Mouse (Mus musculus) neural tube, embryonic 15.5 days (tissue): Measurements from ENCODE around the gene Scube2. TPM values are rescaled to one million over a fixed set of nuclear protein-coding genes. Genes with fewer than 3 reads are reported as not detected.
A peak's percentile ranks its signal among the peaks of the same experiment; 100 is the strongest.

ENCODE experiments used
- ATAC-seq: fragments of 200-750 bp; cut with Nextera tagmentation; 2 replicates; pipeline ENCODE4 v1.8.0; 2017; ENCODE audit warnings: mild to moderate bottlenecking, moderate TSS enrichment, moderate library complexity; ENCODE audit not compliant: low FRiP score
- H3K27ac ChIP-seq: fragments of 300-500 bp; sonication (generic); replicated peaks from 2 replicates; pipeline ENCODE4 v1.5.1; 2015; ENCODE audit warnings: mild to moderate bottlenecking, inconsistent platforms
- H3K27me3 ChIP-seq: fragments of 300-500 bp; sonication (generic); replicated peaks from 2 replicates; pipeline ENCODE4 v1.6.1; 2015; ENCODE audit warnings: inconsistent platforms
- H3K36me3 ChIP-seq: fragments of 300-500 bp; sonication (generic); 2 replicates; pipeline ENCODE4 v1.6.1; 2015; ENCODE audit warnings: inconsistent platforms
- H3K4me1 ChIP-seq: fragments of 300-500 bp; sonication (generic); 2 replicates; pipeline ENCODE4 v1.6.1; 2015; ENCODE audit warnings: inconsistent platforms
- H3K4me2 ChIP-seq: fragments of 300-500 bp; sonication (generic); 2 replicates; pipeline ENCODE4 v1.6.1; 2015; ENCODE audit warnings: inconsistent platforms, mild to moderate bottlenecking, moderate library complexity
- H3K4me3 ChIP-seq: fragments of 300-500 bp; sonication (generic); replicated peaks from 2 replicates; pipeline ENCODE4 v1.5.1; 2015; ENCODE audit warnings: mild to moderate bottlenecking, inconsistent platforms
- H3K9ac ChIP-seq: fragments of 300-500 bp; sonication (generic); replicated peaks from 2 replicates; pipeline ENCODE4 v1.6.1; 2015; ENCODE audit warnings: mild to moderate bottlenecking, inconsistent platforms
- H3K9me3 ChIP-seq: fragments of 300-500 bp; sonication (generic); replicated peaks from 2 replicates; pipeline ENCODE4 v1.6.1; 2016; ENCODE audit warnings: inconsistent platforms
- WGBS: fragments of 180-500 bp; shearing (Covaris S2); methylation state at CpG from one replicate; pipeline ENCODE4 v1.1.7; 2015; ENCODE audit warnings: mixed read lengths; 5-methylcytosine and 5-hydroxymethylcytosine counted together
- polyA plus RNA-seq: library from polyadenylated mRNA; unstranded; fragments of >200 nt; fragmentation: Nextera tagmentation; extraction: Ambion mirVana; gene quantifications from 2 replicates; pipeline ENCODE4 v1.2.1, GENCODE M21; 2015

Scube2 gene
- polyA plus RNA-seq, 1 experiment from 2014 or later: 3.5 TPM

GRCm38 (mm10) chr7:109850531-109850930 lies 14.9 kb downstream of the Scube2 start:
- H3K9ac ChIP-seq: no peak overlapping the region
- H3K27me3 ChIP-seq: no peaks in the 10 kb centered on the region
- H3K4me1 ChIP-seq: peaks cover 12% of the 10 kb centered on the region
- H3K36me3 ChIP-seq: no peaks in the 10 kb centered on the region
- H3K4me2 ChIP-seq: no peak overlapping the region
- no peak overlapping the region for H3K4me3 ChIP-seq
- H3K9me3 ChIP-seq: no peaks in the 10 kb centered on the region
- no peak overlapping the region for H3K27ac ChIP-seq
- WGBS: 33% methylated on average over 3 of the region's 3 CpGs
- no peak for ATAC-seq

DNA sequence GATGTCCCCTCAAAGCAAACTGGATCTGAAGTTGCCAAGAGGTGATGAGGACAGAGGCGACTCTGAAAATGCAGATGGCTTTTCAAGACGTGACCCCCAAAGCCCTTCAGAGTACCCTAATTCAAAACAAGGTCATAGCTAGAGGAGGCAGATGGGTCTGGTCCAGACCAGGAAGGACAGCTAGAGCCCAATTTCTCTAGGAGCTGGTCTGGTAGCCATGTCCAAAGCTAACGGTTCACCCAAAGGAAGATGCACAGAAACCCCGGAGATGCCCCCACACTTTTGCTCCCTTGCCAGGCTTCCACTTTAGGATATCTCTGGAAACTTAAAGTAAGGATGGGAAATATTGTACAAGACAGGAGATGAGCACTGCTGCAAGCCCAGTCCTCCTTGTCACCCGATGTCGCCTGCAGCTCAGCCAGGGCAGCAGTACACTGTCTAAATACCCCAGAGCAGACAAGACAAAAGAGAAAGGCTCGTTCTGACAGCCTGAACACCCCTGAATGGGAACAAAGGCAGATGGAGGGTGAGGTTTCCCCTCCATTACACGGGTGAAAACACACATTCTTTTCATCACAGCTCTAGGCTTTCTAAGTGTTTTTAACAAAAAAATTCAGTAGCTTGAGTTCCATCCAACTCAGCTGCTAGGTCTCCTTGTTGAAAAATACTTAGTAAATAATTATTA lies 15.6 kb downstream of the Scube2 start:
- no peak for ATAC-seq

DNA sequence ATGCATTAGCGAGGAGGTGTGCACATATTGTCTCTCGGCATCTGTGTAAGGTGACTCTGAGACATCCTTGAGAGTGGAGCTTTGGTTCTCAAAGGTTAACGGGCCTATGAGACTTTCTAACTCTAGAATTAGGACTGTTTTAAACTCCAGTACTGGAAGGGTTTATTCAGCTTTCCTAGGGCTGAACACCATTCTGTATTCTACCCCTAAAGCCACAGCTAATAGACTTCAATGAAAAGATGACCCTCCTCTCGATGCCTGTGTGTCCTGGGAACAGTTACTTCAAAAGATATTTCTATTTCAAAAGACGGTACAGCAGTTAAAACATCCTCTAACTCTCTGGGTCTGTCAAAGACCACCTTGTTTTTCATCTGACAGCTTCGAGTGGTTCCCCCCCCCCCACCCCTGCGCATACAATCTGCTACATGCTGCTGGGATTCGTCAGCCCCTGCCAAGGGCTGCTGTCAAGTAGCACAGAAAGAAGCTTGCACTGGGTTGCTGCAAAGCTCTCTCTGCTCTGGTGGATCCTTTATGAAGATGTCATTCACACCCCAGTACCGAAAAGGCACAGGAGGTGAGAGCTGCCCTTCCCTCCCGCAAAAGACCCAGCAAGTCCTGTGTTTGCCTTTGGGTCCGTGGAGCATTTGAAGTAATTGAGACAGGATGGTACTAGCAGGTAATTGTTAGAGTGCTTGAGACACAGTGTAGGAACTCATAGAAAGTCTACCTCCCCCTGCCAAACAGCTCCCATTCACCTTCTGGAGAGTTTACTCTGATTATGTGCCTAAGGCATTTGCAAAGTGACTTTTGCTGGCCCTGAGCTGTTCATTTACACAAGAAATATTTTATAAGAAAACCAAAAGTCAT lies 16.4 kb downstream of the Scube2 start:
- no peaks in the 10 kb centered on the region for H3K36me3 ChIP-seq
- no peaks in the 10 kb centered on the region for H3K27me3 ChIP-seq
- H3K4me1 ChIP-seq: peaks cover 12% of the 10 kb centered on the region
- H3K9ac ChIP-seq: no peak overlapping the region
- ATAC-seq: no peak
- H3K4me3 ChIP-seq: no peak overlapping the region
- no peaks in the 10 kb centered on the region for H3K9me3 ChIP-seq
- no peak overlapping the region for H3K4me2 ChIP-seq
- no peak overlapping the region for H3K27ac ChIP-seq
- WGBS: 36% methylated on average over 11 of the region's 11 CpGs

More for the DNA sequence above, 15.6 kb downstream of the Scube2 start:
- WGBS: 32% methylated on average over 8 of the region's 8 CpGs
- Histone ChIP-seq H3K4me1 (peaks cover 12% of the 10 kb centered on the region), H3K9me3 (no peaks in the 10 kb centered on the region), H3K4me2 (no peak overlapping the region), H3K4me3 (no peak overlapping the region), H3K9ac (no peak overlapping the region), H3K27me3 (no peaks in the 10 kb centered on the region), H3K36me3 (no peaks in the 10 kb centered on the region), H3K27ac (no peak overlapping the region)

GRCm38 (mm10) chr7:109844100-109844499 lies 21.4 kb downstream of the Scube2 start:
- no peak overlapping the region for H3K4me3 ChIP-seq
- no peak overlapping the region for H3K4me2 ChIP-seq
- no peaks in the 10 kb centered on the region for H3K36me3 ChIP-seq
- H3K4me1 ChIP-seq: peaks cover 4% of the 10 kb centered on the region; the same call in 1 of the 2 replicates
- ATAC-seq: no peak
- no peak overlapping the region for H3K27ac ChIP-seq
- H3K9ac ChIP-seq: no peak overlapping the region
- H3K9me3 ChIP-seq: no peaks in the 10 kb centered on the region
- no peaks in the 10 kb centered on the region for H3K27me3 ChIP-seq
- WGBS: 91% methylated on average over 6 of the region's 6 CpGs

GRCm38 (mm10) chr7:109841618-109842418 lies 23.7 kb downstream of the Scube2 start:
- H3K4me2 ChIP-seq: no peak overlapping the region
- H3K36me3 ChIP-seq: no peaks in the 10 kb centered on the region
- no peaks in the 10 kb centered on the region for H3K9me3 ChIP-seq
- H3K27ac ChIP-seq: no peak overlapping the region
- 75% methylated on average over 13 of the region's 13 CpGs for WGBS
- no peak overlapping the region for H3K4me3 ChIP-seq
- ATAC-seq: peak; percentile 85
- no peak overlapping the region for H3K9ac ChIP-seq
- 0 out of 2 replicates have a peak, but pooled peaks cover 2% of the 10 kb centered on the region for H3K4me1 ChIP-seq
- no peaks in the 10 kb centered on the region for H3K27me3 ChIP-seq

DNA sequence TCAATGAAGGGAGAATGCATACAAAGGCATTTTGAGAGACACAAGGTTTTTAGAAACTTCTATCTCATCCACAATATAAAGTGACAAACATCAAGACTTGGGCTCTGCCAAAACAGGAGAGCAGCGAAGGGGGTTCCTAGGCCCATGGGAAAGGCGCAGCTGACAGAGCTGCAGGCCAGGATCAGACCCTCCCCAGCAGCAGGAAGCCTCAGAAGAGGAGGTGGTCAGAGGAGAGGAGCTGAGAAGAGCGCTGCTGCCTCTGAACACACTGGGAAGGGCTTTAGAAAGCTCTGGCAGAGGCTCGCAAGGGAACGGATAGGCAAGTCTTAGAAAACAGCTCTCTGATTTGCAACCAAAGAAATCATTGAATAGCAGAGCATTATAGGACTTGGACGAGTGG lies 24.4 kb downstream of the Scube2 start:
- H3K4me3 ChIP-seq: no peak overlapping the region
- 62% methylated on average over 6 of the region's 6 CpGs for WGBS

GRCm38 (mm10) chr7:109838613-109839012 lies 26.9 kb downstream of the Scube2 start:
- H3K4me2 ChIP-seq: no peak overlapping the region
- ATAC-seq: no peak
- no peak overlapping the region for H3K4me3 ChIP-seq
- no peak overlapping the region for H3K9ac ChIP-seq
- H3K4me1 ChIP-seq: 0 out of 2 replicates have a peak, but pooled peaks cover 2% of the 10 kb centered on the region
- H3K36me3 ChIP-seq: no peaks in the 10 kb centered on the region
- WGBS: 82% methylated on average over 3 of the region's 3 CpGs
- no peak overlapping the region for H3K27ac ChIP-seq
- H3K9me3 ChIP-seq: no peaks in the 10 kb centered on the region
- no peaks in the 10 kb centered on the region for H3K27me3 ChIP-seq

More for the DNA sequence above, 24.4 kb downstream of the Scube2 start:
- H3K9me3 ChIP-seq: no peaks in the 10 kb centered on the region
- H3K27ac ChIP-seq: no peak overlapping the region
- H3K4me1 ChIP-seq: 0 out of 2 replicates have a peak, but pooled peaks cover 2% of the 10 kb centered on the region
- no peak overlapping the region for H3K9ac ChIP-seq
- H3K27me3 ChIP-seq: no peaks in the 10 kb centered on the region
- H3K36me3 ChIP-seq: no peaks in the 10 kb centered on the region
- no peak for ATAC-seq
- H3K4me2 ChIP-seq: no peak overlapping the region

DNA sequence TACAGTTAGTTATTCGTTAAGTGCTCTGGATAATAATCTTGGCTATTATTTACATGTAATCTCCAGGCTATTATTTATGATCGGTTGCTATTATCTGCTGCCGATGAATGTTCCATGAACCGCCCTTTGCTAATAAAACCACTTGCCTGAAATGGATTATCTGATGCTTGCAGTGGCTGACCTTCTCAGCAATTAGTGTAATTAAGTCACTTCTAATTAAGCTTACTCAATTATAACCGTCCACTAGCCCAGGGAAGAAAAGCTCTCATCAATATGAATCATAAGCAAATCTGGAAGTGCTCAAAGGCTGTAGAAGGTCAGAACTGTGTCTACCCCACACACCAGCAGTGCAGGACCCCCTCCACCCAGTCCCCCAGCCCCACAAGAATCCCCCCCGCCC lies 27.8 kb downstream of the Scube2 start:
- no peak overlapping the region for H3K9ac ChIP-seq
- no peaks in the 10 kb centered on the region for H3K36me3 ChIP-seq
- ATAC-seq: no peak
- no peak overlapping the region for H3K4me3 ChIP-seq
- H3K4me2 ChIP-seq: no peak overlapping the region
- 65% methylated on average over 6 of the region's 6 CpGs for WGBS
- 0 out of 2 replicates have a peak, but pooled peaks cover 2% of the 10 kb centered on the region for H3K4me1 ChIP-seq
- H3K9me3 ChIP-seq: no peaks in the 10 kb centered on the region
- no peaks in the 10 kb centered on the region for H3K27me3 ChIP-seq
- no peak overlapping the region for H3K27ac ChIP-seq

DNA sequence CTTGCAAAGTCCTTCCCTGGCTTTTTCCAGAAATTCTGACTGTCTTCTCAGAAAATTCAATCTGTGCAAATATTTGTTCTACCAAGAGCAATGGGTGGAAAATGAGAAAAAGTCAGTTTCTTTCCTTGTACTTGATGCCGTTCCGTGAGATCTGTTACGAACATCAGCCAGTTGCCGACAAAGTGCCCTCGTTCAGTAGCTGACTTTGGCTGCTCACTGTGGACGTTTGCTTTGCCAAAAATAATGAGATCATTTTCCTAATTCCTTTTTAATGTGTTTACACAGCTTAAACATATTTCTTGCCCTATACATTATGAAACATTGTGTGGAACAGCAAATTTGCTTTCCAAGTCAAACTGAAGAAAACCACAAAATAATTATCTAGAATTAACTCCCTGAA lies 30.6 kb downstream of the Scube2 start:
- no peak for ATAC-seq
- WGBS: 77% methylated on average over 6 of the region's 6 CpGs
- H3K4me1 ChIP-seq: no peaks in the 10 kb centered on the region

GRCm38 (mm10) chr7:109831376-109831775 lies 34.1 kb downstream of the Scube2 start:
- Histone ChIP-seq H3K36me3 (no peaks in the 10 kb centered on the region), H3K4me3 (no peak overlapping the region), H3K4me2 (no peak overlapping the region), H3K9me3 (no peaks in the 10 kb centered on the region), H3K4me1 (no peaks in the 10 kb centered on the region), H3K27ac (no peak overlapping the region), H3K9ac (no peak overlapping the region), H3K27me3 (no peaks in the 10 kb centered on the region)
- ATAC-seq: no peak
- WGBS: 85% methylated on average over 2 of the region's 2 CpGs

More for the DNA sequence above, 30.6 kb downstream of the Scube2 start:
- H3K9ac ChIP-seq: no peak overlapping the region
- H3K4me3 ChIP-seq: no peak overlapping the region
- H3K9me3 ChIP-seq: no peaks in the 10 kb centered on the region
- no peak overlapping the region for H3K27ac ChIP-seq
- no peak overlapping the region for H3K4me2 ChIP-seq
- H3K36me3 ChIP-seq: no peaks in the 10 kb centered on the region
- no peaks in the 10 kb centered on the region for H3K27me3 ChIP-seq

DNA sequence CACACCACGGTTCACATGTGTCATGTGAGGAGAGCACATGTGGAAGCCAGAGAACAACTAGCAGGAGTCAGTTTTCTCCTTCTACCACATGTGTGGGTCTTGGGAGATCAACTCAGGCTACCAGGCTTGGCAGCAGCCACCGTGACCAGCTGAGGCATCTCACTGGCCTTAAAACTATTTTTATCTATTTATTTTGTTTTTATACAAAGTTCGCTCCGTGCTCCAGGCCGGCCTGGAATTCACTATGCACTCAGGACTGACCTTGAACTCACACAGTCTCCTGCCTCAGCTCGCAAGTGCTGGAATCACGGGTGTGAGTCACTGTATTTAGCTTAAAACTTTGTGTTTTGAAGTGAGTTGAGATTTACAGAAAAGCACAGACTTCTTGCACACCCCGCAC lies 38.6 kb downstream of the Scube2 start:
- H3K4me2 ChIP-seq: no peak overlapping the region
- no peak overlapping the region for H3K4me3 ChIP-seq
- ATAC-seq: no peak
- no peak overlapping the region for H3K27ac ChIP-seq
- no peaks in the 10 kb centered on the region for H3K27me3 ChIP-seq
- no peaks in the 10 kb centered on the region for H3K36me3 ChIP-seq
- H3K9me3 ChIP-seq: no peaks in the 10 kb centered on the region
- H3K4me1 ChIP-seq: no peaks in the 10 kb centered on the region
- no peak overlapping the region for H3K9ac ChIP-seq
- 90% methylated on average over 8 of the region's 8 CpGs for WGBS
